Mouse (Mus musculus): ENCODE data around the gene Ak9. TPM values are rescaled to one million over a fixed set of nuclear protein-coding genes. Genes with fewer than 3 reads are reported as not detected.

Ak9 gene
- total RNA-seq, 2 experiments from 2014 or later: 0.05 TPM; not detected in 1

DNA sequence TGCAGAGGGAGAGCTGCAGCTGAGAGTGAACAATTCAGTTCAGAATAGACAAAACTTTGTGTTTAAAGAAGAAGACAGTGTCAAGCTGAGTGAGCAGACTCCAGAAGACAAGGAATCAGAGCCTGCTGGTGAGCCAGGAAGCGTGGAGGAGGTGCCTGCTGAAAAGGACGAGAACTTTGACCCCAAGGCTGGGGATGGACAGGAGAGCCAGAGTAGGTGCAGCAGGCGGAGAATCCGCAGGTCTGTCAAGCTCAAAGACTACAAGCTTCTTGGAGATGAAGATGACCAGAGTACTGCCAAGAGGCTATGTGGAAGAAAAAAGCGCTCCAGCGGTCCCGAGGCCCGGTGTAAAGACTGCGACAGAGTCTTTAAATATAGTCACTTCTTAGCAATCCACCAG, 147.9 kb downstream of the Ak9 start:
- no peak for DNase-seq

DNA sequence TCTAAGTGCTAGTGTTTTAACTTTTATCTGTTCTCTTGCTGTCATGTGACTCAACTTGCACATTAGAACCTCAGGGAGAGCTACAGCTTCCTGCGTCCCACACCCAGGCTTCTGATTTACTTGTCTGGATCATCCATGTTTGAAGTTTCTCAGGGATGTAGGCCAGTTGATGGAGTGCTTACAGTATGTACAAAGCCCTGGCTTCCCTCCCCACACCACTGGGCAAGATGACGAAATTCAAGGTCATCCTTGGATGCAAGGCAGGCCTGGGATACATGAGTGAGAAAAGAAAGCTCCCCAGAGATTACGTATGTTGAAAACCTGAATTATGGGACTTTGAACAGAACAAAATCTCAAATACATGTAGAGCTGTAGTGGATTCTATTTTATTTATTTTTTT, 149.0 kb downstream of the Ak9 start:
- no peak for DNase-seq

DNA sequence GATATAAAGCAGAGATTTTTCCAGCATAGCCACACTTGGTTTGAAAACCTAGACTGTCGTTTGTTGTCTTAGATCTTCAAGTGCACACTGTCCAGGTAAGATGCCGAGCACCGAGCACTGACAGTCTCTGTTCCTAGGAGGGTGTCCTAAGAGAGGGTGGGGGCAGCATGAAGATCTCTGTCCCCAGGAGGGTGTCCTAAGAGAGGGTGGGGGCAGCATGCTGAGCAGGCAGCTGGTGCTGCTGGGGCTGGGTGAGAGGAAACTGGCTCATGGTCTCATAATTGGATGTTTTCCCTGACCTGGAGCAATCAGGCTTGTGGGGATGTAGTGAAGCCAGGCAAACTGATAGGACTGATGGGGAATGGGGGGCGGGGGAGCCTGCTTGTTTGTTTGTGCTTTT, 156.2 kb downstream of the Ak9 start:
- DNase-seq: no peak

DNA sequence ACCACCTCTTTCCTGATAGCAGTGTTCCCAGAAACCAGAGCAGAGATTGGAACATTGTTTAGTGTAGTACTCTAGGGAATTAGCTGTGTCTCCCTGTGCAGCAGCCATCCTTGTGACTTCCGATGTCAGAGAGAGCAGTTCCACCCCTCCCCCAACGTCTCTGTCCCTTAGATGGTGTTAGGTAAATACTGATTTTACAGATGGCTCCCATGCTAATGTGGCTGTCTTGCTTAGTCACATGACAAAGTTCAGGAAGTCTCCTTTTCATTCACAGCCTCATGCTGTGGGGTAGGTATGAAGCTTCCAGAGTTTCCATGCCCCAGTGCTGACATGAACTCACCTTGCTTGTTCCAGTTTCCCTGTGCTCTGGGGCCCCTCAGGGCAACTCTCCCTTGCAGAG, 156.7 kb downstream of the Ak9 start:
- no peak for DNase-seq

DNA sequence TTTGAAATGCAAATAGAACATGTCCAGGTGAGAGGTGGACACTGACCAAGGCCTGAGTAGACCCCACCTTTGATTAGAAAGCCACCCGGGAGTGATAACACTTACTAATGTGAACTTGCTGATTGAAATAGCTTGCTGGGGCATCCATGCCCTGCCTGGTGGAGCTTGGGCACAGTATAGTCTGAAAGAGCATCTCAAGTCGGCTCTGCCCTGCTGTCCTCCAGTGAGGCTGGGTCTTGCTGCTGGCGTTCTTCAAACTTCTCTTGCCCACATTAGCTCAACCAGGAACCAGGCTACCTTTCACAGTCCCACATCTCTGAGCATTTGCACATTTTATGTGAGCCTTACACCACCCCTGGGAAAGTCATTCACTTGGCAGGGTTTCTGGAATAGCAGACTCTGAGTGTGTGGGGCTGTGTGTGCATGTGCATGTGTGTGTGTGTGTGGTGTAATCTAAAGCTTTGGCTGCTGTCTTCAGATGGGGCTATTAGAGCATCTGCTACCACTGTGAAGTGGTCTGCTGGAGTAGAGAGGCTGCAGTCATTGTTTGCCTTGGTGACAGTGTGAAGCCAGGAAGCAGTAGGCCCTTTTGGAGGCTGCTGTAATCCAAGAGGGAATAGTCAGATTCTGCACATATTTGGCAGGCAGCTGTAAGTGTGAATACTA, 157.4 kb downstream of the Ak9 start:
- DNase-seq: no peak

DNA sequence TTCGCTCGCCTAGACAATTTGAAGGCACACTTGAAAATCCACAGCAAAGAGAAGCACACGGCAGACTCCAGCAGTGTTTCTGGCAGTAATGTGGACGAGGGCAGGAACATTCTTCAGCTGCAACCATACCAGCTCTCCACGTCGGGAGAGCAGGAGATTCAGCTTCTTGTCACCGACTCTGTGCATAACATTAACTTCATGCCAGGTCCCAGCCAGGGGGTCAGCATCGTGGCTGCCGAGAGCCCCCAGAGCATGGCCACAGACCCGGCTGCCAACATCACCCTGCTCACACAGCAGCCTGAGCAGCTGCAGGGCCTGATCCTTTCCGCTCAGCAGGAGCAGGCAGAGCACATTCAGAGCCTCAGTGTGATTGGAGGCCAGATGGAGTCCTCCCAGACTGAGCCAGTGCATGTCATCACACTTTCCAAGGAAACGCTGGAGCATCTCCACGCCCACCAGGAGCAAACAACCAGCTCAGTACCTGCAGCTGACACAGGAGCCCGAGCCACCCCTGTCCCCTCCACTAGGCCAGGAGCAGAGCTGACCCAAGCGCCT, 160.7 kb downstream of the Ak9 start:
- DNase-seq: no peak

DNA sequence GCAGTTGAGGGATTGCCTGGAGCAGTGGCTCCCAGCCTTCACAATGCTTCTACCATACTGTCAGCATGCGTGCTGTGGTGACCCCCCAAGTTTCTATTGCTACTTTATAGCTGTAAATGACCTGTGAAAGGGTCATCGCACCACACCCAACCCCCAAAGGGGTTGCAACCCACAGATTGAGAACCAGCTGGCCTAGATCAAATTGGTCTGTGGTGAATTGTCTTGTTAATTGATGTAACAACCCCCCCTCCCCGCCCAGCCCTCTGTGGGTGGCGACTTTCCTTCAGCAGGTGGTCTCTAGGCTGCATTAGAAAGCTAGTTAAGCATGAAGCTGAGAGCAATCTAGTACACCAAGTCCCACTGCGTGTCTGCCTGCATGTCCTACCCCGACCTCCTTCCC, 163.5 kb downstream of the Ak9 start:
- no peak for DNase-seq

DNA sequence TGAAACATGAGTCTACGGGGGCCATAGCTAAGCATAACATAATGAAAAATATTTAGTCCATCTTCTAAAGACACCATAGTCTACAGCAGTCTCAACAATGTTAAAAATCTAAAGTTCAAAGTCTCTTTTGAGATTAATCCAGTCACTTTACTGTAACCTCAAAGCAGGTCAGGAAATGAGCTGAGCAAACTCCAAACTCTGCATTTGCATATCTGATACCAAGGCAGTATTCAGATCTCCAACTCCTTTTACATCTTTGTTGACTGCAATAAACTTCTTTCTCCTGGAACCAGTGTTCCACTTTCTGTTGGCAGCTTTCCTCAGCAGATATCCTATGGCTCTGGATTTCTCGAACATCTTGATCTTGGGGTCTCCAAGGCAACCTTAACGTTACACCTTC, 166.9 kb downstream of the Ak9 start:
- DNase-seq: no peak

DNA sequence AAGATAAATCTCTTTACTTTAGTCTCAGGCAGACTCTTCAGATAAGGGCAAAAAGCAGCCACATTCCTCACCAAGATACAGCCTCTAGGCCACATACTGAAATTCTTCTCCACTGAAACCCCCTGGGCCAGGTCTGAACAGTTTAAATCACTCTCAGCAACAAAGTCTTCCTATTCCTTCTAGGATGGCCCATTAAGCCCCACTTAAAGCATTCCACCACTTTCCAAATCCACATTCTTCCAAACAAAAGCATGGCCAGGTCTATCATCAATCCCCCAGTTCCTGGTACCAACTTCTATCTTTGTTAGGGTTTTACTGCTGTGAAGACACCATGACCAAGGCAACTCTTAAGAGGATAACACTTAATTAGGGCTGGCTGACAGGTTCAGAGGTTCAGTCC, 168.8 kb downstream of the Ak9 start:
- DNase-seq: no peak

DNA sequence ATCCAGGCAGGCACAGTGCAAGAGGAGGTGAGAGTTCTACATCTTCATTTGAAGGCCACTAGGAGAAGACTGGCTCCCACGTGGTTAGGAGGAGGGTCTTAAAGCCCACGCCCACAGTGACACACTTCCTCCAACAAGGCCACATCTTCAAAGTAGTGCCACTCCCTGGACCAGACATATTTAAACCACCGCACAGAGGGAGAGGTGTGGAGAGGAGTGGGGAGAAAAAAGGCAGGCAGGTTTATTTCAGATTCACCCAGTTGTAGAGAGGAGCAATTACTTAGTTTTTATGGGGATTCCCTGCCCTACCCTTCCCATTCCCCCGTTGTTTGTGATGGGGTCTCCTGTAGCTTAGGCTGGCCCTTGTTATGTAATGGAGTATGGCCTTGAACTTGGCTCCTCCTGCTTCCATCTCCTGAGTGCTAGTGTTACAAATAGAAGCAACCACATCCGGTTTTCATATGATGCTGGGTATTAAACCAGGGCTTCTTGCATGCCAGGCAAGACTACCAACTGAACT, 169.2 kb downstream of the Ak9 start:
- DNase-seq: no peak

DNA sequence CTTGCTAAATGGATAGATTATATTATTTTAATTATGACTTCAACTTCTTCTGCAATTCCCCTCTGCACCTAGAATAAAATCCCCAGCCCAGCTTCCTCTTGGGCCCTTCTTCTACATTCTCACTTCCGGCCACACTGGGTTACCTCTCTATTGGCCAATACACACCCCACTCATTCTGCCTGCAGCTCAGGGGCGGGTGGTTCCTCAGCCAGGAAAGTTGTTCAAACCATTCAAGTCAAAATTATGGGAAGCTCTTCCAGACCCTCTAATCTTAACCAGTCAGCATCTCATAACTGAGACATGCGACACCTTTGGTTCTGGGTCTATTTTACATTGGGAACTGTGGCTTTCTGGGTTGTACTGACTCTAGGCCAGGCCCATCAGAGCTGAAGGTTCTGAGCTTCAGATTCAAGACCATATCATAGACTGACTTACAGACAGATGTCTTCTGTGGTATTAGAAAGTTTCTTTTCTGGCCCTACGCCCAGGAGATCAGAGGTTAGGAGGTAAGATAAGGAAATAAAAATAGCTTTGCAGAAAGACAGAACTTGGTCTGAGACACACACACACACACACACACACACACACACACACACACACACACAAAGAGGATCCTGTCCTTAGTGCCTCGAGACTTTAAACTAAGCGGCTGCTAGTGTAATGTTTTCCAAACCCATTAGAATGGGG, 170.1 kb downstream of the Ak9 start:
- DNase-seq: peak; percentile 81 to 86

DNA sequence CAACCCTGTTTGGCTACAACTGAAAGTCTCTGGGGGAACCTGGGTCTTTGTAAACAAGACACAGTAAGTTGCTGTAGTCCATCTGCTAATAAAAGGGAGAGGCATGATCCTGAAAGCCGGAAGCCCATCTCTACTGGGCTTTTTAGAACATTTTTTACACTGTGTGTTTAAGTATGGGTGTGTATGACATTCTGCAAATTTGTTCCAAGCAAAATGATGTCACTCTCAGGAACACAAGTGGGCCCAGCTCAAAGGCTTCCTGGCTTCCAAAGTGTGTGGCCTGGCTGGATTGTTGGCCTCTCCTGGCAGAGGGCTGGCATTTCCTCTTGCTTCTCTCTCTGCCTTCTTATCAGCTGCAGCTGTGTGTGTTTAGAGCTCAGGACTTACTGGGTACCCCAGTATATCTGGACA, 171.2 kb downstream of the Ak9 start:
- DNase-seq: peak; percentile 62 to 70

DNA sequence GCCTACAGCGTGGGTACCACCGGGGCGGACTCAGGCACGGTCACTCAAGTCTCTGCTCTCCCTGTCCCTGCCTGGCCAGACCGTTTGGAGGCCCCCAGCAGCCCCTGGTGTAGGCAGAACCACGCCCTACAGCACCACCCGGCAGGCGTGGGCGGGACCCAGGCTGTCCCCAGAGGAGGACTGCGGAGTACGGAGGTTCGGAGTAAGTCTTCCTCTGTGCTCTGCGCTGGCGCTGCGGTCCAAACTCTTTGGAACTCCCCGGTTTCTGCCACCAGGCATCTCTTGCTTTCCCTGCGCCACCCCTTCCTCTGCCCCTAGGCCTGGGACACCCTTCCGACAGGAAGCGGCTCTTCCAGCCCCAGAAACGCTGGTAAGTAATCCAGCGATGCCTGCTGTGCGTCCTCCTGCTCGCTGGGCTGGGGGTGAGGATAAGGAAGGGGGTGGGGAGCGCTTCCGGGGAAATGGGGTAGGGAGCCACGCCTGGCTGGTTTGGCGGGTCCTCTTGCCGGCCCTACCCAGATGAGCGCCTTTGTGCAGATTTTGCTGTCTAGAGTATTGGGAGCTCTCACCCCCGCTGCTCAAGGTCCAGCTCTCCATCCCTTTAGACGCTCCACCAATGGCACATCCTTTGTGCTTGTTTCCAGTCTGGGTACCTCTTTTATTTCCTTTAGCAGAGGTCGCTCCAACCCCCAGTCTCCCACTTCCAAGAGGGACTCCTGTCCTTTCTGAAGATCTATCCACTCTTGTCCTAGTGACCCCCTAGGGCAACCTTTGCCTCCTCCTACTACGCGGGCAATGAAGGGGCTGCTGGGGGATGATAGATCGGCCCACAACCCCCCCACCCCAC, 172.6 kb downstream of the Ak9 start, which contains the start of gene Mical1:
Mical1 (plus strand) TSS at position 144 of the 847 bp plus-strand sequence.
- peak; percentile 86 to 88 for DNase-seq

DNA sequence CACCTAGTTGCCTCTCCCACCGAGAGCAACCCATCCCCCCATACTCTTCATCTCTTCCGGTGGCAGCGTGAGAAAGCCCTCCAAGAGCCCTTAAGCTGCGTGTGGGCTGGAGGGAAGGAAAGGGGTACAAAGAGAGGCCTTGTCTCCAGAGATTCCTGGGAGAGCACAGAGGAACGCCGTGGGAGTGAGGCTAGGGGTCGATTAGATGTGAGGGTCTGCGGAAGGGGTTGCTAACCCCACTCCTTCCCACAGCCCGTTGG, 173.2 kb downstream of the Ak9 start:
- DNase-seq: no peak

DNA sequence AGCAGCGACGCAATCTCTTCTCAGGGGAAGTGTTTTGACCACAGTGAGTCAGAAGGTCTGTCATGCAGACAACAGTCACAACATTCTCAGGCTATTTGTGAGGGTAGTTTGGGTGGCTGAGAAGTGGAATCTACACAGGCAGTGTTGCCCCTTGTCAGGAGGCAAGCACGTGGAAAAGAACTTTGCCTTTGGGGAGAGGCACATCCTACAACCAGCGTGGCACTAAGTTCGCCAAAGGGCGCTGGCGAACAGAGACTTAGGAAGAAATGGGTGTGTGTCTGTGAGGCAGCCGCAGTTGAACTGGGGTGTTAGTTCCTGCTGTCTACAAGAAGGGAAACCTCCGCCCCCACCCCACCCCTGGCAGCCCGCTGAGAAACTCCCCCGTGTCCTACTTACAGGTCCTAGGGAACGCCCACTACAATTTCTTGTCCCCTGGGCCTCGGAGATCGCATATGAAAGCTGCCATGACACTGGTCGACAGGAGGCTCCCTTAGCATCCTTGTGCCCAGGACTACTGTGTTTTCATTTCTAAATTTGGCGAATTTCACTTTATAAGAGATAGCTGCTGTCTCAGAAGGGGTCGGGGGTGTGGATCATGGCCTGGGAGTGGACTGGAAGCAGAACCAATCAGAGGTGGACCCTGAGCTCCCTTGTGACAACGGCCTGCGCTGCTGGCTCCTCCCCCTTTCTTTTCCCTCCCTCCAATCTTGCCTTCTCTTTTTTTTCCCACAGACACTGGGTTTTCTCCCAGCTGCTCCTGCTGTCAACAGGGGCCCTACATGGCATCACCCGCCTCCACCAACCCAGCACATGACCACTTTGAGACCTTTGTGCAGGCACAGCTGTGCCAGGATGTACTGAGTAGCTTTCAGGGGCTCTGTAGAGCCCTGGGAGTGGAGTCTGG, 173.8 kb downstream of the Ak9 start:
- DNase-seq: peak; percentile 83 to 92

DNA sequence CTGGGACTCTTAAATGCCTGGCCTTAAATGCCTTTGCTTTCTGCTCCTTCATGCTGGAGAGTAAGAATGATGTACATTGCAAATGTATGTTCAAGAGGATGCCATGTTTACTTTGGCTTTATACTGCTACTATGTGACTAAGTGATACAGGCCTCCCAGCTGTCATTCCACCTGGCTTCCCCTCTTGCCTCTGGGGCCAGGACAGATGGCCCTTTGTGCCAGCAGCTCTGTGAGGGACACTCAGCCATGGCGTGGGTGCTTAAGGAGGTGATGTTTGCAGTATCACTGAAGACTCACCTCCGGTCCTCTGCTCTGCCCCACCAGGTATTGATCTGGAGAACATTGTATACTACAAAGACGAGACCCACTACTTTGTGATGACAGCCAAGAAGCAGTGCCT, 176.2 kb downstream of the Ak9 start:
- DNase-seq: no peak

DNA sequence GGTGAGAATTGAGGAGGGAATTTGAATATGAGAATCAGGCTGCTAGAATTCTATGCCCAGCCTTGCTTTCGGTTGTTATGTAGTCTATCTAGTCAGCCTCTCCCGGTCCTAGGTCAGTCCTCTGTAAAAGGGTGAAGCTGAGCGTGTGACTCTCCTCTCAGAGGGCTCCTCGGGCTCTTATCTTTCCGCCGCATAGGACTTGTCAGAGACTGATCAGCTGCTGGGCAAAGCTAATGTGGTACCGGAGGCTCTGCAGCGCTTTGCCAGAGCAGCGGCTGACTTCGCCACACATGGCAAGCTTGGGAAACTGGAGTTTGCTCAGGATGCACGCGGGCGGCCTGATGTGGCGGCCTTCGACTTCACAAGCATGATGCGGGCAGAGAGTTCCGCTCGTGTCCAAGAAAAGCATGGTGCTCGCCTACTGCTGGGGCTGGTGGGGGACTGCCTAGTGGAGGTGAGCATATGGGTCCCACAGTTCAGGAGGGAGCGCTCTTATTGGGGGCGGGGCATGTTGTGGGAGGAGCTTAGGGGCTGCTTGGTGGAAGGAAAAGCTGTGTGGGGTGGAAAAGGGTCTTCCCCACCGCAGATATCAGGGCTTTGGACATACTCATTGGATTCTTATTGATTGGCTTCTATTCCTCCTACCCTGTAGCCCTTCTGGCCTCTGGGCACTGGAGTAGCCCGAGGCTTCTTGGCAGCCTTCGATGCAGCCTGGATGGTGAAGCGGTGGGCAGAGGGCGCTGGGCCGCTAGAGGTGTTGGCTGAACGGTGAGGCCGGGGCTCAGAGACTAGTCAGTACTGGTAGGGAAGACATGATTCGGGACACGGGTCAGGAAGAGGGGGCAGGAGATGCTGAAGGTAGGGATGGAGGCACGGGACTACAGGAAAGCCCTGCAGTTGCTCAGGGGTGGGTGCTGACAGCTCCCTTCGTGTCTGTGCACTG, 177.4 kb downstream of the Ak9 start:
- no peak for DNase-seq

DNA sequence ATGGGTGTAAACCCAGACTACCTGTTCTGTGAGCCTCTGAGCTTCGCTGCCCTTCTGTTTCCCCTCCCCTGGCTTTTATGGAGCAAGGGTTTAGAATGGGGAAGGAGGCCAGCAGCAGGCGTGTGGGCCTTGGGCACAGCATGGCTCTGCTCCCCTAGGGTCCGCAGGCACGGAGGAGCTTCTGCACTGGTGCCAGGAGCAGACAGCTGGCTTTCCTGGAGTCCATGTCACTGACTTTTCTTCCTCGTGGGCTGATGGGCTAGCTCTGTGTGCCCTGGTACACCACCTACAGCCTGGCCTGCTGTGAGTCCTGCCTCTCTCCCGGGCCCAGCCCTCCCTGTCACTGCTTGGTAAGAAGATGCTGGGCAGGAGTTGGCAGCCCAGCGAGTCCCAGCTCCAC, 178.7 kb downstream of the Ak9 start:
- no peak for DNase-seq
